12 mouse cellular contexts compared by ENCODE assay signal in the genomic region with DNA sequence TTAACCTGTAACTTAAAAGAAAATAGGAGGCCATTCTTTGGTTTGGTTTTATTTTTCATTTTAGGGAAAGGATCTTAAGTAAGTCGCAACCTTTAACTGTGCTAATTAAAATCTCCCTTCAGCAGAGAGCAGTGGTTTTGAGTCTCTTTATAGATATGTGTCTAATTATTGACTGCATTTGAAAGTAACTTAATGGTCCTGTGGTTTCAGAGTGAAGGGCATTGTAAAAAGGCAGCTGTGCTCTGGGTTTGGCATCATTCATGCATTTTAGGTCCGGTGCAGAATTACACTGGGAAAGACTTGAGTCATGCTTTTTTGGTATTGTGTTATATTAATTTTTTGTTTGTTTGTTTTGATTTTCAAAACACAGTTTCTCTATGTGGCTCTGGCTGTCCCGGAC.
"Had no signal": no experiment of that assay in that cellular context is flagged by ENCODE, and none has a peak within 500 bp of the region (broad histone marks: within the 10 kb centered on the region; RNA-seq: fewer than 3 reads in every experiment).

No protein-coding gene starts in this region.

- H3K4me3 ChIP-seq: limb, embryonic 10.5 days; midbrain, embryonic 13.5 days; neural tube, embryonic 12.5 days had no signal

- ATAC-seq: midbrain, embryonic 13.5 days had no signal

- DNase-seq: kidney, adult 8-10 months; kidney, postnatal 36 days; lung, embryonic 14.5 days; lung, postnatal 10 days; lung, postnatal 4 days; right cerebral cortex, postnatal 4 days; thymus, postnatal 4 days had no signal

- H3K4me2 ChIP-seq: lung, embryonic 14.5 days; midbrain, embryonic 13.5 days; neural tube, embryonic 12.5 days had no signal

- H3K4me1 ChIP-seq: limb, embryonic 10.5 days; midbrain, embryonic 13.5 days; neural tube, embryonic 12.5 days had no signal

- H3K27ac ChIP-seq: kidney, postnatal 0 days; limb, embryonic 10.5 days; liver, embryonic 14.5 days; midbrain, embryonic 13.5 days; neural tube, embryonic 12.5 days had no signal

- H3K27me3 ChIP-seq: midbrain, embryonic 13.5 days; neural tube, embryonic 12.5 days had no signal

- H3K9ac ChIP-seq: liver, embryonic 14.5 days; lung, embryonic 14.5 days; midbrain, embryonic 13.5 days; neural tube, embryonic 12.5 days had no signal

- H3K36me3 ChIP-seq: midbrain, embryonic 13.5 days; neural tube, embryonic 12.5 days had no signal

- H3K9me3 ChIP-seq: limb, embryonic 10.5 days; midbrain, embryonic 13.5 days; neural tube, embryonic 12.5 days had no signal
